Mouse (Mus musculus): Measurements from ENCODE around the gene Gigyf1. TPM values are rescaled to one million over a fixed set of nuclear protein-coding genes. Genes with fewer than 3 reads are reported as not detected.
A peak's percentile ranks its signal among the peaks of the same experiment; 100 is the strongest.

Gigyf1 gene
- polyA plus RNA-seq, 1 experiment from 2014 or later: 17.4 TPM

DNA sequence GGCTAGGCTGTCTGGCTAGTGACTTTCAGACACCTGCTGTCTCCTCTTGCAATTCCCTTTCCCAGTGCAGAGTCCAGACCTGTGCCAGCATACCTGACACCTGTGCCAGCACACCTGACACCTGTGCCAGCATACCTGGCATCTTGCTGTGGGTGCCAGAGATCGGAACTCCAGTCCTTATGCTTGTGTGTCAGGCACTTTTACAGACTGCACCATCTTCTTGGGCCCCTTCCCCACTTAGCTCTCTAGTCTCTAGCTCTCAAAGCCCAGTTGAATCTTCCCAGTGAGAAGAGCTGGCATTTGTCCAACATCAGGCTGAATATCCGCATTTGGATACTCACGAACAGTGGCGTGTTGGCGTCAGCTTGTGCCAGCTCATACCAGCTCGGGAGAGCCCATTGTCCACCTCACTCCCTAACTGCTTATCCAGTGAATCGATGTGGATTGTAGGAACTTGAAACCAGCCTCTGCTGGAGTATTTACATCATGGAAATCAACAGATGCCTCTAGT, 21.0 kb downstream of the Gigyf1 start:
- ATAC-seq (ENCODE audit: insufficient number of reproducible peaks, insufficient read depth, low FRiP score, low TSS enrichment): no peak
- no peaks in the 10 kb centered on the region for H3K9me3 ChIP-seq
- no peak overlapping the region for H3K4me3 ChIP-seq
- H3K27ac ChIP-seq: no peak overlapping the region
- no peaks in the 10 kb centered on the region for H3K36me3 ChIP-seq
- 77% methylated on average over 7 of the region's 7 CpGs for WGBS
- no peak overlapping the region for H3K9ac ChIP-seq
- H3K4me2 ChIP-seq (replicated peaks): no peak overlapping the region
- no peaks in the 10 kb centered on the region for H3K4me1 ChIP-seq
- H3K27me3 ChIP-seq: no peaks in the 10 kb centered on the region

DNA sequence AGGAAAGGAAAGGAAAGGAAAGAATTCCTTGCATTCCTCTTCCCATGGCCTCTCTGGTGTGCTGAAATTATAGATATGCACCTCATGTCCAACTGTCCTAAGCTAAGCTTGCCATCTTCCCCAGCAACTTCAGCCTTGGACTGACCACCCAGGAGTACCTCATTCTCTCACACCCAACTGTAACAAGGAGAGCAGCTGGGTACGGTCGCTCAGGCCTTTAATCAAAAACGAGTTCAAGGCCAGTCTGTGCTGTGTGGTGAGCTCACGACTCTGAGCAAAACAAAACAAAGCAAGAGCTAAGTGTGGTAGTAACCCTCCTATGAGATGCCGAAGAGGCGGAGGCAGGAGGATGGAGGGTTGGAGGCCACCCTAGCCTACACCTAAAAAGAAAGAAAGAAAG, 22.6 kb downstream of the Gigyf1 start:
- no peaks in the 10 kb centered on the region for H3K4me1 ChIP-seq
- no peaks in the 10 kb centered on the region for H3K36me3 ChIP-seq
- WGBS: 83% methylated on average over 6 of the region's 6 CpGs
- H3K27ac ChIP-seq: no peak overlapping the region
- H3K27me3 ChIP-seq: no peaks in the 10 kb centered on the region
- H3K9me3 ChIP-seq: no peaks in the 10 kb centered on the region
- no peak for ATAC-seq (ENCODE audit: insufficient number of reproducible peaks, insufficient read depth, low FRiP score, low TSS enrichment)
- no peak overlapping the region for H3K9ac ChIP-seq
- no peak overlapping the region for H3K4me3 ChIP-seq
- no peak overlapping the region for H3K4me2 ChIP-seq (replicated peaks)

DNA sequence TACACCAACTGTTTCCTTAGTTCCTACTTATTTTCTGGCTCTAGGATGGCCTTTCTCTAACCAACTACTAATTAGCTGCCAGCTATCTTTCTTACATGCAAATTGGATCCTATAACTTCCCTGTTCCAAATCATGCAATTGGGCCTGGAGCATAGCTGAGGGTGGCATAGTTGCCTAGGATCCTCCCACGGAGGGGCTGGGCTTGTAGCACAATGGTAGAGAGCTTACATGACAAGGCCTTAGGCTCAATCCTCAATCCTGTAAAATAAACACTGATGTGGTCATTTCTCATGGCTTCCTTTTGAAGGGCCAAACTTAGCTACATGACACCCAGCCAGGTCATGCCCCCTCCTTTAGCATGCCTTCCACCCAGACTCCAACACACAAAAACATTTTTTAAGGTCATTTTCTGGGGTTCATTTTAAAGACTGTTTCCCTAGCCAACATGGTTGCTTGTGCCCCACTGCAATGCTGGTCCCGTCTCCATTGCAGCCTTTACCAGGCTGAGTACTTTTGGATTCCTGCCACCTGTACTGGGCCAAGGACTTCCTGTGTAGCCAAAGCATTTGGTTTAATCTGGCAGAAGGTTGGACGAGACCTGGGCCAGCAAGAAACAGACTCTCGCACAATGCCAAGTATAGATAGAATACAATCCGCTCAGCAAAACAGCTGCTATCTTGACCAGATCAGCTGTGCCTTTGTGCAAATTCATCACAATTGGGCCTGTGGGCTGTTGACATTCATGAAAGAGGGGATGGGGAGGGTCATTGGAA, 23.6 kb downstream of the Gigyf1 start:
- Histone ChIP-seq H3K36me3 (no peaks in the 10 kb centered on the region), H3K9ac (no peak overlapping the region), H3K4me2 (replicated peaks) (no peak overlapping the region), H3K4me1 (no peaks in the 10 kb centered on the region), H3K27ac (no peak overlapping the region), H3K27me3 (no peaks in the 10 kb centered on the region), H3K4me3 (no peak overlapping the region), H3K9me3 (no peaks in the 10 kb centered on the region)
- no peak for ATAC-seq (ENCODE audit: insufficient number of reproducible peaks, insufficient read depth, low FRiP score, low TSS enrichment)
- 78% methylated on average over 5 of the region's 5 CpGs for WGBS

DNA sequence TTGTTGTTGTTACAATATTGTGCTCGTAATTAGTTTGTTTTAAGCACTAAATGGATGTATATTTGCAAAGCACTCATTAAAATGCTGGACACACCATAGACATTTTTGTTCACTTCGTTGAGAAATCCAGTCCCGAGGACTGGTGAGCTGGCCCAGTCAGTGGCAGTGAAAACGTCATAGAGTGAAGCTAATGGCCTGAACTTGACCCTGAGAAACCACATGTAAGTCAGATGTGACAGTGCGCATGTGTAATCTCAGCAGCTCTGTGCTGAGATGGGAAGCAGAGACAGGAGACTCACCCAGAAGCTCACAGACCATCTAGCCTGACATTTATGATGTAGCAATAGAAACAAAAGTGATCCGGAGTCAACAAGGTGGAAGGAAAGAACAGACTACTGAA, 26.6 kb downstream of the Gigyf1 start:
- ATAC-seq (ENCODE audit: insufficient number of reproducible peaks, insufficient read depth, low FRiP score, low TSS enrichment): no peak
- H3K36me3 ChIP-seq: no peaks in the 10 kb centered on the region
- H3K4me3 ChIP-seq: no peak overlapping the region
- no peaks in the 10 kb centered on the region for H3K9me3 ChIP-seq
- no peaks in the 10 kb centered on the region for H3K4me1 ChIP-seq
- H3K27me3 ChIP-seq: no peaks in the 10 kb centered on the region
- H3K4me2 ChIP-seq (replicated peaks): no peak overlapping the region
- H3K27ac ChIP-seq: no peak overlapping the region
- no peak overlapping the region for H3K9ac ChIP-seq
- WGBS: 64% methylated on average over 6 of the region's 6 CpGs

DNA sequence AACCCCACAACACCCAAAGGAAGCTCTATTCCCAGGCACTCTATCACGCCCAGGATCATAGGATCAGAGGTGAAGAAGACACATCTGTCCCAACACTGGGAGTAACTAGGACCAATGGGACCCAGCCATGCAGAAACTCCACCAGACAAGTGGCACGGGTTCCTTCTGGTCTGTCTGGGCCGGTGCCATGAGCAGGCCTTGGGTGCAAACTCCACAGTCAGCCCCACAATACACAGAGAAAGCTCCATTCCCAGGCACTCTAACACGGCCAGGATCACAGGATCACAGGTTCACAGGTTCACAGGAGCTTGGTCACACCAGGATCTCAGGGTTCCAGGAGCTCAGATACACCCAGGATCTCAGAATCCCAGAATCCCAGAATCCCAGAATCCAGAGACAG, 27.2 kb downstream of the Gigyf1 start:
- H3K27ac ChIP-seq: no peak overlapping the region
- ATAC-seq (ENCODE audit: insufficient number of reproducible peaks, insufficient read depth, low FRiP score, low TSS enrichment): no peak
- no peak overlapping the region for H3K9ac ChIP-seq
- no peaks in the 10 kb centered on the region for H3K36me3 ChIP-seq
- no peak overlapping the region for H3K4me2 ChIP-seq (replicated peaks)
- H3K4me1 ChIP-seq: no peaks in the 10 kb centered on the region
- H3K27me3 ChIP-seq: no peaks in the 10 kb centered on the region
- H3K4me3 ChIP-seq: no peak overlapping the region
- 73% methylated on average over 4 of the region's 4 CpGs for WGBS
- H3K9me3 ChIP-seq: no peaks in the 10 kb centered on the region

DNA sequence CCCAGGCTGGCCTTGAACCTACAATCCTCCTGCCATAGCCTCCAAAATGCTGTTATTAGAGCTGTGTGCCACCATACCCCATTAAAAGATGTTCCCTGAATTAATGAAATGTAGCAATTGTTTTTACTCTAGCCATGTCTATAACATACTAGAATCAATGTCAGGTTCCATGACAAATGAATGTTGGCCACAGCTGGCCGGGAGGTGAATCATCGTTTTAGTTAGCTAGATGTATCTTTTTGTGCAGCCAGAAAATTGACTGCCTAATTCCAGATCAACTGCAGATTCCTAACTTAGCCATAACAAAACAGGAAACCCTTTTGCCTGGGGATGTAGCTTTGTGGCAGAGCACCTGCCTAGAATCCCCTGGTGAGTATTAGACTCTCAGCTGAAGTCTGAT, 31.5 kb downstream of the Gigyf1 start:
- WGBS: 81% methylated on average over 2 of the region's 2 CpGs
- no peaks in the 10 kb centered on the region for H3K9me3 ChIP-seq
- no peak for ATAC-seq (ENCODE audit: insufficient number of reproducible peaks, insufficient read depth, low FRiP score, low TSS enrichment)
- H3K27me3 ChIP-seq: peaks cover 13% of the 10 kb centered on the region
- no peak overlapping the region for H3K27ac ChIP-seq
- no peaks in the 10 kb centered on the region for H3K4me1 ChIP-seq
- no peaks in the 10 kb centered on the region for H3K36me3 ChIP-seq
- H3K4me3 ChIP-seq: no peak overlapping the region
- no peak overlapping the region for H3K4me2 ChIP-seq (replicated peaks)
- H3K9ac ChIP-seq: no peak overlapping the region

DNA sequence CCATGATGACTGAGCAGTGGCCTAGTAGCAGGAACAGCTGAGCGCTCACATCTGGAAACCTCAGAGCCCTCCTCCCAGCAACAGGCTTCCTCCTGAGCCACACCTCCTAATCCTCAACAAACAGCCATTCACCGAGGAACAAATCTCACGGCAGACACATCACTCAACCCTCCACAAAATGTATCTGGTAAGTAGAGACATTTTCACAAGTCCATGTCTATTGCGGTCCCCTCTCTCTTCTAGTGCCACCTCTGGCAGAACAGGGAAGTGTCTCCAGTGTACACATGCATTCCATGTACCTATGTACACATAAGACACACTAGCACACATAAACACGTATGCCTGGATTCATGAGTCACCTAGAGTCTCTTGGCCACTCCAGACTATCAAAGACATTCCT, 32.8 kb downstream of the Gigyf1 start:
- H3K27ac ChIP-seq: no peak overlapping the region
- no peaks in the 10 kb centered on the region for H3K36me3 ChIP-seq
- H3K4me2 ChIP-seq (replicated peaks): no peak overlapping the region
- H3K9ac ChIP-seq: no peak overlapping the region
- H3K4me1 ChIP-seq: no peaks in the 10 kb centered on the region
- no peak overlapping the region for H3K4me3 ChIP-seq
- no peaks in the 10 kb centered on the region for H3K9me3 ChIP-seq
- no peak for ATAC-seq (ENCODE audit: insufficient number of reproducible peaks, insufficient read depth, low FRiP score, low TSS enrichment)
- 70% methylated on average over 5 of the region's 5 CpGs for WGBS
- H3K27me3 ChIP-seq: peaks cover 18% of the 10 kb centered on the region

DNA sequence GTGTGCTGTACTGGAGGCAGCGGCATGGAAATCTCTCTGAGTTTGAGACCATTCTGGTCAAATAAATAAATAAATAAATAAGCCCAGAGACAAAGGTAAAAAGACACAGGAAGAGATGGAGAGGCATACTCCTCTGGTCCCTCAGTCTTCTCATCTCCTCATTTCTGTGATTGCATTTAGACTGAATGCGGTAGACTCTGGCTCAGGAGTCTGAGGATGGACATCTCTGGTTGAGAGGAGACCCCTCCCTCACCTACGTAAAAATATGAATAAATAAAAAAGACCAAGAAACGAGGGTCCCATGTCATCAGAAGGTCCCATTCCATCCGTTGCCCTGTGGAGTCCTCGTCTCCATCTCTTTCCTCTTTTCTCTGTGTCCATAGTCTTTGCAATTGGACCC, 34.7 kb downstream of the Gigyf1 start:
- Histone ChIP-seq H3K27me3 (peaks cover 18% of the 10 kb centered on the region), H3K36me3 (no peaks in the 10 kb centered on the region), H3K9ac (no peak overlapping the region), H3K27ac (no peak overlapping the region), H3K4me3 (peak overlapping the region; percentile 16), H3K9me3 (no peaks in the 10 kb centered on the region), H3K4me1 (no peaks in the 10 kb centered on the region), H3K4me2 (replicated peaks) (peak overlapping the region; percentile 41)
- 27% methylated on average over 6 of the region's 6 CpGs for WGBS
- no peak for ATAC-seq (ENCODE audit: insufficient number of reproducible peaks, insufficient read depth, low FRiP score, low TSS enrichment)

DNA sequence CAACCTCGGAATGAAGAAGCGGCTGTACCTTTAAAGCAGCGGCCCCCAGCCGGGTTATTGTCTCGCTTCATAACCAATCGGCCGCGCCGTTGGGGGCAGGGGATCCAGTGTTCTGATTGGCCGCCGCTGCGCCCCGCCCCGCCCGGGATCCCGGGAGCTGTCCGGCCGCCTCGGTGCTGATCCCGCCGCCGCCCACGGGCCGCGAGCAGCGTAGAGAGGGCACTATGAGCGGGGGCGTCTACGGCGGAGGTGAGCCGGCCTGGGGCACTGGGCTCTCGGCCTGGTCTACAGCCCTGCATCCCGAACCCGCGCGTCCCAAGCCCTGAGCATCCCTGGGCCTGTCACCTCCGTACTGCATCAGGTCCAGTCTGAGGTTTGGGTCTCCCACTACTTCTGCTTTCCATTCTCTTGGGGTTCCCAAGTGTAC, 35.1 kb downstream of the Gigyf1 start, which contains the start of gene Actl6b:
TSS of gene Actl6b (plus strand) at position 107 of the 427 bp plus-strand sequence.
- Histone ChIP-seq H3K4me3 (peak within 1 kb of the TSS; percentile 16), H3K36me3 (no peaks in the 10 kb centered on the region), H3K9me3 (no peaks in the 10 kb centered on the region), H3K4me2 (replicated peaks) (peak within 1 kb of the TSS; percentile 41), H3K4me1 (no peaks in the 10 kb centered on the region), H3K27ac (no peak within 1 kb of the TSS), H3K27me3 (peaks cover 18% of the 10 kb centered on the region), H3K9ac (no peak within 1 kb of the TSS)
- peak; percentile 82 for ATAC-seq (ENCODE audit: insufficient number of reproducible peaks, insufficient read depth, low FRiP score, low TSS enrichment)
- WGBS: 2% methylated on average over 37 of the region's 37 CpGs

DNA sequence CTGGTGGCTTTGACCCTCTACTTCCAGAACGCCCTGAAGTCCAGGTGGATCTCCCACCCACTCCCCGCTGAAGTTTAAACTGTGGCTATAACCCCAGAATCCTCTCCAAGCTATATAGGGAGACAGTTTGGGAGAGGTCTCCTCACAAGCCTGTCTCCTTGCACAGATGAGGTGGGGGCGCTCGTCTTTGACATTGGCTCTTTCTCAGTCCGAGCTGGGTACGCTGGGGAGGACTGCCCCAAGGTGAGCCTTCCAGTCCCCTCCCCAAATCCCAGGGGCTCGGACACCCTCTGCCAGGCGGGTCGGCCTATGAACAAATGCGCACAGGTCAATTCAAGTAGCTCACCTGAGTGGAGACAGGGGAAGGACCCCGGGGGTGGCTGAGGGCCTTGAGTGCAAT, 35.5 kb downstream of the Gigyf1 start:
- Histone ChIP-seq H3K9ac (no peak overlapping the region), H3K27ac (no peak overlapping the region), H3K9me3 (no peaks in the 10 kb centered on the region), H3K4me3 (peak overlapping the region; percentile 16; the same call in 1 of the 2 replicates), H3K27me3 (peaks cover 18% of the 10 kb centered on the region), H3K36me3 (no peaks in the 10 kb centered on the region), H3K4me2 (replicated peaks) (no peak overlapping the region), H3K4me1 (no peaks in the 10 kb centered on the region)
- WGBS: 44% methylated on average over 11 of the region's 11 CpGs
- peak; percentile 22; the same call in 1 of the 2 replicates for ATAC-seq (ENCODE audit: insufficient number of reproducible peaks, insufficient read depth, low FRiP score, low TSS enrichment)

DNA sequence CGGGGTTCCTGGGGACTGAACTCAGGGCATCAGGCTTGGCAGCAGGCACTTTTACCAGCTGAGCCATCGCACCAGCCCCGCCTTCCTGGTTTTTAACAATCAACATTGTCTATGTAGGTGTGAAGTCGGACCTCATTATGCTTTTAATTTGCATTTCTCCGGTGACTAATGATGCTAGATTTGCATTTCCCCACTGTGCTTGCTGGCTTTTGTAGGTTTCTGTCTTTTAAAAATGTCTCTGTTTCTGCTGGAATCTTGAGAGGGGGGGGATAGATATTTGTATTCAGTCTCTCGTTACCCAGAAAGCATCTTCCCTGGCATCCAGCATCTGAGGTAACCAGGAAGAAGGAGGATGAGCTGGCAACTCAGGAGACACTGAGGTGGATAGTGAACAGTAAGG, 43.2 kb downstream of the Gigyf1 start:
- H3K4me1 ChIP-seq: no peaks in the 10 kb centered on the region
- ATAC-seq (ENCODE audit: insufficient number of reproducible peaks, insufficient read depth, low FRiP score, low TSS enrichment): no peak
- H3K27ac ChIP-seq: no peak overlapping the region
- no peak overlapping the region for H3K4me3 ChIP-seq
- H3K9ac ChIP-seq: no peak overlapping the region
- WGBS: 73% methylated on average over 6 of the region's 6 CpGs
- no peak overlapping the region for H3K4me2 ChIP-seq (replicated peaks)
- H3K27me3 ChIP-seq: no peaks in the 10 kb centered on the region
- H3K9me3 ChIP-seq: no peaks in the 10 kb centered on the region
- no peaks in the 10 kb centered on the region for H3K36me3 ChIP-seq

DNA sequence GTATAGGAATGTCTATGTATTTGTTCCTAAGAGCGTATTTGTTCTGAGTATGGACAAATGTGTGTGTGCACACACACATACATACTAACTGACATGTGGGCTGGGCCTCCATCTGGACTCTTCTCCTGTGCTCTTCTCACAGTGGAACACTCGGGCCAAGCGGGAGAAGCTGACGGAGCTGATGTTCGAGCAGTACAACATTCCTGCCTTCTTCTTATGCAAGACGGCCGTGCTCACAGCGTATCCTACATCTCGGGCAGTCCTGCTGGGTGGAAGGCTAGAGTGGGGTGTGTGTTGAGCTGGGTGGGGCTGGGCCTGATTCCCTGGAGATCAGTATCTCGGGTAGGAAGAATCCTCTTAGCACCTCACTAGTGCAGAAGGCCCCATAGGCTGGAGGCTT, 44.6 kb downstream of the Gigyf1 start:
- Histone ChIP-seq H3K27me3 (no peaks in the 10 kb centered on the region), H3K4me1 (no peaks in the 10 kb centered on the region), H3K27ac (no peak overlapping the region), H3K9me3 (no peaks in the 10 kb centered on the region), H3K9ac (no peak overlapping the region), H3K4me3 (no peak overlapping the region), H3K36me3 (no peaks in the 10 kb centered on the region), H3K4me2 (replicated peaks) (no peak overlapping the region)
- WGBS: 70% methylated on average over 10 of the region's 10 CpGs
- no peak for ATAC-seq (ENCODE audit: insufficient number of reproducible peaks, insufficient read depth, low FRiP score, low TSS enrichment)
